Mouse (Mus musculus) neutrophil, adult 5-6 weeks (primary cell): Measurements from ENCODE around the gene Gm16253. TPM values are rescaled to one million over a fixed set of nuclear protein-coding genes. Genes with fewer than 3 reads are reported as not detected.
A peak's percentile ranks its signal among the peaks of the same experiment; 100 is the strongest.

Experiments used
- ATAC-seq: fragments of 151-379, 151-347 bp; 2 replicates; pipeline ENCODE4 v1.8.0; 2017; ENCODE audit warnings: mild to moderate bottlenecking, moderate TSS enrichment; ENCODE audit not compliant: insufficient number of reproducible peaks, poor library complexity, low FRiP score, severe bottlenecking; ENCODE audit errors: extremely low read depth
- total RNA-seq: library from RNA; stranded (forward); fragments of 200-1000 nt; gene quantifications from 2 replicates; pipeline ENCODE4 v1.2.3, GENCODE M21; 2017

Gm16253 gene
- total RNA-seq, 1 experiment from 2014 or later = not detected

GRCm38 (mm10) chr3:96555999-96556614, 20.7 kb upstream of the Gm16253 start:
- ATAC-seq = no peak

- ATAC-seq = no peak
Observed at GRCm38 (mm10) chr3:96556651-96557635, 19.8 kb upstream of the Gm16253 start.

GRCm38 (mm10) chr3:96557694-96558093, 19.1 kb upstream of the Gm16253 start, which contains the start of gene Txnip:
Gene Txnip (plus strand): TSS chr3:96557957.
- peak; percentile 95 for ATAC-seq

- ATAC-seq = no peak
Observed at GRCm38 (mm10) chr3:96558159-96558558, 18.6 kb upstream of the Gm16253 start.

GRCm38 (mm10) chr3:96558668-96559196, 18.1 kb upstream of the Gm16253 start:
- no peak for ATAC-seq

GRCm38 (mm10) chr3:96559398-96559910, 17.3 kb upstream of the Gm16253 start:
- peak; percentile 10; the same call in 1 of the 2 replicates for ATAC-seq

GRCm38 (mm10) chr3:96559911-96560850, 16.6 kb upstream of the Gm16253 start:
- ATAC-seq = no peak

- ATAC-seq = no peak
Observed at GRCm38 (mm10) chr3:96560881-96561668, 15.7 kb upstream of the Gm16253 start.

GRCm38 (mm10) chr3:96561946-96562681, 14.7 kb upstream of the Gm16253 start:
- ATAC-seq = no peak

GRCm38 (mm10) chr3:96563267-96563666, 13.5 kb upstream of the Gm16253 start:
- no peak for ATAC-seq

- ATAC-seq = no peak
Observed at GRCm38 (mm10) chr3:96563911-96564632, 12.7 kb upstream of the Gm16253 start.

- peak; percentile 50 for ATAC-seq
Observed at GRCm38 (mm10) chr3:96564633-96565032, 12.2 kb upstream of the Gm16253 start.

GRCm38 (mm10) chr3:96565105-96565504, 11.7 kb upstream of the Gm16253 start:
- ATAC-seq = no peak

- ATAC-seq = 0 out of 2 replicates have a peak, but pooled peaks have one; percentile 17
Observed at GRCm38 (mm10) chr3:96566661-96567450, 9.9 kb upstream of the Gm16253 start.

- no peak for ATAC-seq
Observed at GRCm38 (mm10) chr3:96568605-96569004, 8.2 kb upstream of the Gm16253 start.

- no peak for ATAC-seq
Observed at GRCm38 (mm10) chr3:96569506-96569905, 7.3 kb upstream of the Gm16253 start.
